Mouse (Mus musculus): ENCODE data around the gene Serpina5.

GRCm38 (mm10) chr12:104066241-104066640 lies 34.7 kb upstream of the Serpina5 start:
- no peak for TF ChIP-seq POLR2A (IDR thresholded peaks at IDR 0.05; ENCODE audit: borderline replicate concordance, extremely low read depth, insufficient read depth, insufficient read length, poor library complexity, severe bottlenecking)
- peak; percentile 77 for TF ChIP-seq CTCF (IDR thresholded peaks at IDR 0.05; ENCODE audit: borderline replicate concordance, extremely low read depth, insufficient read depth, insufficient read length)

Measured in brain, embryonic 14.5 days (tissue).